Mouse (Mus musculus): ENCODE measurements around the gene Gm4779.

- TF ChIP-seq CTCF (IDR thresholded peaks at IDR 0.05; ENCODE audit: control insufficient read depth, insufficient read depth, low read length), result no peak
- TF ChIP-seq POLR2A (IDR thresholded peaks at IDR 0.05; ENCODE audit: borderline replicate concordance, control insufficient read depth, low read depth, low read length), result no peak
Measured at GRCm38 (mm10) chrX:101794342-101794741, at the start of gene Gm4779, which contains the start of gene 8030474K03Rik.

Data from bone marrow, adult 2 months (tissue).